Mouse (Mus musculus) intestine, embryonic 15.5 days (tissue): Measurements from ENCODE around the gene Nrxn3. TPM values are rescaled to one million over a fixed set of nuclear protein-coding genes. Genes with fewer than 3 reads are reported as not detected.
A peak's percentile ranks its signal among the peaks of the same experiment; 100 is the strongest.

Experiments used
- ATAC-seq: fragments of 200-750 bp; cut with Nextera tagmentation; 2 replicates; pipeline ENCODE4 v1.8.0; 2017; ENCODE audit warnings: moderate TSS enrichment, moderate library complexity
- H3K27ac ChIP-seq: fragments of 300-500 bp; sonication (generic); 2 replicates; pipeline ENCODE4 v1.5.1; 2015; ENCODE audit warnings: mild to moderate bottlenecking, inconsistent platforms
- H3K27me3 ChIP-seq: fragments of 300-500 bp; sonication (generic); replicated peaks from 2 replicates; pipeline ENCODE4 v1.6.1; 2015; ENCODE audit warnings: inconsistent platforms
- H3K36me3 ChIP-seq: fragments of 300-500 bp; sonication (generic); 2 replicates; pipeline ENCODE4 v1.6.1; 2015; ENCODE audit warnings: inconsistent platforms
- H3K4me1 ChIP-seq: fragments of 300-500 bp; sonication (generic); replicated peaks from 2 replicates; pipeline ENCODE4 v1.6.1; 2015; ENCODE audit warnings: inconsistent platforms
- H3K4me2 ChIP-seq: fragments of 300-500 bp; sonication (generic); replicated peaks from 2 replicates; pipeline ENCODE4 v1.6.1; 2015; ENCODE audit warnings: mild to moderate bottlenecking, inconsistent platforms
- H3K4me3 ChIP-seq: fragments of 300-500 bp; sonication (generic); replicated peaks from 2 replicates; pipeline ENCODE4 v1.5.1; 2015; ENCODE audit warnings: inconsistent platforms
- H3K9ac ChIP-seq: fragments of 300-500 bp; sonication (generic); 2 replicates; pipeline ENCODE4 v1.6.1; 2015; ENCODE audit warnings: inconsistent platforms
- H3K9me3 ChIP-seq: fragments of 300-500 bp; sonication (generic); 2 replicates; pipeline ENCODE4 v1.6.1; 2016; ENCODE audit warnings: inconsistent platforms
- WGBS: fragments of 180-500 bp; shearing (Covaris S2); methylation state at CpG from one replicate; pipeline ENCODE4 v1.1.7; 2015; 5-methylcytosine and 5-hydroxymethylcytosine counted together
- polyA plus RNA-seq: library from polyadenylated mRNA; unstranded; fragments of >200 nt; fragmentation: Nextera tagmentation; extraction: Ambion mirVana; gene quantifications from 2 replicates; pipeline ENCODE4 v1.2.1, GENCODE M21; 2015

Gene Nrxn3
- polyA plus RNA-seq, 1 experiment from 2014 or later, result 3.0 TPM

DNA sequence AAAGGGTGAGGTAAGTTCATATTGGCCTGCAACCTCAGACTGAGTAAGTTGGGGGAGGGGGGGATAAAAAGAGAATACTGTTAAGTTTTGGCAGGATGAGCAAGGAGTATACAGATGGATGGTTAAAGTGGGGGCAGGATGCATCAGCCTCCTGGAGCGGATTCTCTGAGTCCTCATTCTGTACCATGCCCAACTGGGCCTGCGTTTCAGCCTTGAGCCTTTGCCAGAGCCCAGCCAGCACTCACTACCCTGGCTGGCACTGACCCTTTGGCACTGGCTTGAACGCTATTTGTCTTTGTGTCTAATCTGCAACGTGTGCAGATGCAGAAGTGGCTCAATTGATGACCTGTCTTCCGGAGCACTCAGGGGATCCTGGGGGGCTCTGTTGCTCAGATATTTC, 24.1 kb downstream of the Nrxn3 start:
- Histone ChIP-seq H3K27me3 (no peaks in the 10 kb centered on the region), H3K4me1 (no peaks in the 10 kb centered on the region), H3K27ac (no peak overlapping the region), H3K4me2 (no peak overlapping the region), H3K9ac (no peak overlapping the region), H3K36me3 (no peaks in the 10 kb centered on the region), H3K9me3 (no peaks in the 10 kb centered on the region), H3K4me3 (no peak overlapping the region)
- ATAC-seq, result no peak
- 75% methylated on average over 5 of the region's 5 CpGs for WGBS

DNA sequence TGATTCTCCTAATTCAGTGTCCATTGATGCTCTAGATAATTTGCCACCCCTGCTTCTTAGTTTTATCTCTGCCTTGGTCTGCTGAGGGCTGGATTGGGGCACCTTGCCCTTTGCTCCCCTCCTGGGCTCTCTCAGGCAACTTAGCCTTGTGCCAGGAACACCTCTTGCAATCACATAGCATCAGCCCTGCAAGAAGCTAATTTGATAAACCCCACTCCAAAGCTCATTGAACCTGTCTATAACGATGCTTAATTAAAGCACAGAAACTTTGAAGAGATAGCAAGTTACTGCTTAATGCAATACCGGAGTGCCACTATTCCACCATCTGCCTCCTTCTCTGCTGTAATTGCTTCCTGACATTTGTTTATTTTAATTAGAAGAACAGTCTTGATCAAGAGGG, 42.1 kb downstream of the Nrxn3 start:
- H3K4me2 ChIP-seq, result no peak overlapping the region
- H3K9me3 ChIP-seq, result no peaks in the 10 kb centered on the region
- 79% methylated on average over 2 of the region's 2 CpGs for WGBS
- no peak overlapping the region for H3K4me3 ChIP-seq
- H3K9ac ChIP-seq, result no peak overlapping the region
- H3K36me3 ChIP-seq, result no peaks in the 10 kb centered on the region
- ATAC-seq, result no peak
- H3K4me1 ChIP-seq, result no peaks in the 10 kb centered on the region
- H3K27ac ChIP-seq, result no peak overlapping the region
- no peaks in the 10 kb centered on the region for H3K27me3 ChIP-seq

- no peaks in the 10 kb centered on the region for H3K27me3 ChIP-seq
- H3K27ac ChIP-seq, result no peak overlapping the region
- H3K4me1 ChIP-seq, result no peaks in the 10 kb centered on the region
- no peaks in the 10 kb centered on the region for H3K36me3 ChIP-seq
- WGBS, result 87% methylated on average over 2 of the region's 2 CpGs
- no peaks in the 10 kb centered on the region for H3K9me3 ChIP-seq
- no peak overlapping the region for H3K4me2 ChIP-seq
- ATAC-seq, result no peak
- no peak overlapping the region for H3K9ac ChIP-seq
- H3K4me3 ChIP-seq, result no peak overlapping the region
These were observed 52.0 kb downstream of the Nrxn3 start for GRCm38 (mm10) chr12:88774666-88775065.

- Histone ChIP-seq H3K27ac (no peak overlapping the region), H3K4me3 (no peak overlapping the region), H3K4me1 (no peaks in the 10 kb centered on the region), H3K36me3 (no peaks in the 10 kb centered on the region), H3K9me3 (no peaks in the 10 kb centered on the region), H3K27me3 (no peaks in the 10 kb centered on the region), H3K4me2 (no peak overlapping the region), H3K9ac (no peak overlapping the region)
- WGBS, result 100% methylated on average over 1 of the region's 1 CpGs
- no peak for ATAC-seq
These were observed 55.4 kb downstream of the Nrxn3 start for GRCm38 (mm10) chr12:88778036-88778435.

GRCm38 (mm10) chr12:88784199-88785147, 61.8 kb downstream of the Nrxn3 start:
- 43% methylated on average over 10 of the region's 10 CpGs for WGBS
- Histone ChIP-seq H3K4me1 (0 out of 2 replicates have a peak, but pooled peaks cover 5% of the 10 kb centered on the region), H3K9me3 (no peaks in the 10 kb centered on the region), H3K4me3 (no peak overlapping the region), H3K27ac (no peak overlapping the region), H3K27me3 (no peaks in the 10 kb centered on the region), H3K4me2 (no peak overlapping the region), H3K9ac (no peak overlapping the region), H3K36me3 (no peaks in the 10 kb centered on the region)
- no peak for ATAC-seq

- WGBS, result 90% methylated on average over 1 of the region's 1 CpGs
- Histone ChIP-seq H3K4me3 (no peak overlapping the region), H3K27ac (no peak overlapping the region), H3K4me1 (no peaks in the 10 kb centered on the region), H3K27me3 (no peaks in the 10 kb centered on the region), H3K9me3 (no peaks in the 10 kb centered on the region), H3K4me2 (no peak overlapping the region), H3K9ac (no peak overlapping the region), H3K36me3 (no peaks in the 10 kb centered on the region)
- no peak for ATAC-seq
These were observed 70.6 kb downstream of the Nrxn3 start for GRCm38 (mm10) chr12:88793314-88793713.

- Histone ChIP-seq H3K27me3 (no peaks in the 10 kb centered on the region), H3K4me1 (no peaks in the 10 kb centered on the region), H3K9me3 (no peaks in the 10 kb centered on the region), H3K36me3 (no peaks in the 10 kb centered on the region), H3K4me2 (no peak overlapping the region), H3K4me3 (no peak overlapping the region), H3K9ac (no peak overlapping the region), H3K27ac (no peak overlapping the region)
- peak; percentile 31; the same call in 1 of the 2 replicates for ATAC-seq
- 42% methylated on average over 6 of the region's 6 CpGs for WGBS
These were observed 78.4 kb downstream of the Nrxn3 start for GRCm38 (mm10) chr12:88800990-88801655.

DNA sequence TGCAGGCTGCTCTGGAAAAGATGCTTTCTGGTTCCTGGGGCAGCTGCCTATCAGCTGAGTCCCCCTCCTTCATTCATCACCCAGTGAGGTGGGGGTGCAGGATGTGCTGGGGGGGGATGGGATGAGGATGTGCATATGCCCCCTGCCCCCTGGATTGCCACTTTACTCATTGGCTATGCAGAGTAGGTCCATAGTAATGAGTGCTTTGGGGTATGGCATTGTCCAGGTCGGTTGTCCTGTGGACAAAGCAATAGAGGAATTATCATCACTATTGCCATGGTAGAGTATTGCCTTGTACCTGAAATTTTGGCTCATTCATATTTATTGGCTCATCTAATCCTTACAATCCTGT, 79.0 kb downstream of the Nrxn3 start:
- H3K27me3 ChIP-seq, result no peaks in the 10 kb centered on the region
- no peaks in the 10 kb centered on the region for H3K9me3 ChIP-seq
- H3K4me3 ChIP-seq, result no peak overlapping the region
- no peak overlapping the region for H3K27ac ChIP-seq
- 65% methylated on average over 1 of the region's 1 CpGs for WGBS
- H3K36me3 ChIP-seq, result no peaks in the 10 kb centered on the region
- H3K9ac ChIP-seq, result no peak overlapping the region
- H3K4me1 ChIP-seq, result no peaks in the 10 kb centered on the region
- no peak for ATAC-seq
- H3K4me2 ChIP-seq, result no peak overlapping the region

GRCm38 (mm10) chr12:88808947-88809346, 86.3 kb downstream of the Nrxn3 start:
- WGBS, result 93% methylated on average over 1 of the region's 1 CpGs
- no peak overlapping the region for H3K4me2 ChIP-seq
- no peak for ATAC-seq

DNA sequence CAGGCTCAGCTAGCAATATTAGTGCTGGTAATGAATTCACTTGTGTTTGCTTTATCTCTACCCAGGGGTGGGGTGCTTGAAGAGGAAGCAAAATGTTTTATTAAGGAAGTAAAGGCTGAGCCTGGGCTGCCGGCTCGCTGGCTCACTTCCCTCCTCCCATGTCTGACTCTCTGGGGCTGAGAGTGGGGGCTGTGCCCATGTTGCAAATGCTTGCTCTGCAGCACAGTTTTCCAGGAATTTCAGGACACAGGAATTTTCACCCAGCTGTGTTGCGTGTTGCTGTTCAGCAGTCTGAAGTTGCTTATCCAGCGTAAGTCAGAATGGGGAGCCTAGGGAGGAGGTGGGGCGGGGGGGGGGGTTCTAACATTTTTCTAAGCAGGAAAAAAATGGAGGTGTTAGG, 89.5 kb downstream of the Nrxn3 start:
- no peaks in the 10 kb centered on the region for H3K27me3 ChIP-seq
- H3K4me1 ChIP-seq, result no peaks in the 10 kb centered on the region
- no peaks in the 10 kb centered on the region for H3K9me3 ChIP-seq
- H3K36me3 ChIP-seq, result no peaks in the 10 kb centered on the region
- H3K4me2 ChIP-seq, result no peak overlapping the region; the same call in 1 of the 2 replicates
- H3K9ac ChIP-seq, result no peak overlapping the region
- H3K4me3 ChIP-seq, result no peak overlapping the region
- no peak overlapping the region for H3K27ac ChIP-seq
- 28% methylated on average over 5 of the region's 5 CpGs for WGBS
- ATAC-seq, result peak; percentile 61

More at GRCm38 (mm10) chr12:88808947-88809346, 86.3 kb downstream of the Nrxn3 start:
- H3K27me3 ChIP-seq, result no peaks in the 10 kb centered on the region
- H3K27ac ChIP-seq, result no peak overlapping the region
- H3K36me3 ChIP-seq, result no peaks in the 10 kb centered on the region
- no peaks in the 10 kb centered on the region for H3K9me3 ChIP-seq
- no peak overlapping the region for H3K4me3 ChIP-seq
- no peak overlapping the region for H3K9ac ChIP-seq
- no peaks in the 10 kb centered on the region for H3K4me1 ChIP-seq

- H3K4me1 ChIP-seq, result no peaks in the 10 kb centered on the region
- no peaks in the 10 kb centered on the region for H3K9me3 ChIP-seq
- H3K27me3 ChIP-seq, result no peaks in the 10 kb centered on the region
- WGBS, result 86% methylated on average over 5 of the region's 5 CpGs
- ATAC-seq, result no peak
- no peak overlapping the region for H3K9ac ChIP-seq
- no peak overlapping the region for H3K27ac ChIP-seq
- no peak overlapping the region for H3K4me3 ChIP-seq
- no peaks in the 10 kb centered on the region for H3K36me3 ChIP-seq
- no peak overlapping the region for H3K4me2 ChIP-seq
These were observed 94.2 kb downstream of the Nrxn3 start for GRCm38 (mm10) chr12:88816865-88817264.

- H3K9ac ChIP-seq, result no peak overlapping the region
- ATAC-seq, result peak; percentile 47; the same call in 1 of the 2 replicates
- no peaks in the 10 kb centered on the region for H3K9me3 ChIP-seq
- H3K4me3 ChIP-seq, result no peak overlapping the region
- no peaks in the 10 kb centered on the region for H3K36me3 ChIP-seq
- no peaks in the 10 kb centered on the region for H3K27me3 ChIP-seq
- no peak overlapping the region for H3K4me2 ChIP-seq
- no peak overlapping the region for H3K27ac ChIP-seq
- H3K4me1 ChIP-seq, result no peaks in the 10 kb centered on the region
- 49% methylated on average over 4 of the region's 4 CpGs for WGBS
These were observed 96.1 kb downstream of the Nrxn3 start for GRCm38 (mm10) chr12:88818622-88819334.
